Mouse (Mus musculus): ENCODE results near the gene Pet100. TPM values are rescaled to one million over a fixed set of nuclear protein-coding genes. Genes with fewer than 3 reads are reported as not detected.

The Pet100 gene
- total and polyA plus RNA-seq, 2 experiments from 2014 or later: 14.4 to 121 TPM

DNA sequence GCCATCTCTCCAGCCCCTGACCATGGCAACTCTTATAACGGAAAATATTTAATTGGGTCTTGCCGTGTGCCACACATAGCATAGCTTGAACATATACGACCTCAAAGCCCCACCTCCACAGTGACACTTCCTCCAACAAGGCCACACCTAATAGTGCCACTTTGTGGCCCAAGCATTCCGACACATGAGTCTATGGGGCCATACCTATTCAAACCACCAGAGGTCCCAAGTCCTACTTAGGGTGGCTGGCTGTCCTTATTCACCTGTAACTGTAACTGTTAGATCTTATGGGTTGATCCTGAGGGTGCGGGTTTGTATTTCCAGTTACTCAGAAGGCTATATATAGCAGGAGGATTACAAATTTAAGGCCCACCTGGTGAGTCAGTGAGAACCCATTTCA, 6.7 kb downstream of the Pet100 start:
- ATAC-seq (ENCODE audit: insufficient read depth, low read depth): no peak
- 27% methylated on average over 5 of the region's 5 CpGs for WGBS

DNA sequence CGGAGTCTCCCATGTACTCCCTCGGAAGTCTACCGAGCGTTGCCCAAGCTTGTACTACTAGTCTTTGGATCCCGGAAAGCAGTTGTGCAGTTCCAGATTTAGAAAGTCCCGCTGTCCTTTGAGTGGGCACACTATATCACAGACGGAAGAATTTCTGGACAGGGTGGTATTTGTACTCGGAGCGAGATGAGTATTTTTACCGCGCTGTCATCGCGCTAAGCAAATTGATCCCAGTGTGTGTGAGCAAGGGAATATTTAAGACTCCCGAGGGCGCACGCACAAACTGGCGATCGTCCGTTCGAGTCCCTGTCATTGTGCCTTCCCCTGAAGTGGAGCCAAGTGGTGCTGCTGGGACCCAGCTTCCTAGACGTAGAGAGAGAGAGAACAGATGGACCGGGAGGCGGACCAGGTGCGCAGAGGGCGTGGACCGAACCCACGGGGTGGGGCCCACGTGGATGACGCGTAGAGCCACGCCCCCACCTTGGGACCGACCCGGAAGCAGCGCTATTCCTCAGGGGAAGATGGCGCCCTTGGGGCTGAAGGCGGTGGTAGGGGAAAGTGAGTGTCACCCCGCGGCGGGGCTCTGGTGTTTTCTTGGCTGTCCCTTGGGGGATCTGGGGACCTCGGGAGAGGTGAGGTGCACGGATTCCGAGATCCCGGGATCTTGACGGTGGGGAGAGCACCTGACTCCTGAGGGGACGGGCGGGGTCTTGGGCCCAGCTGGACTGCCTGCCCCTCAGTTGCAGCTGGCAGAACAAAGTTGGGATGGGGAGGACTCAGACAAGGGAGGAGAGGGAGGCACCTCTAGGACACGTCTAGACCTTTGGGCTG, 9.5 kb downstream of the Pet100 start, which contains the start of gene Stxbp2:
Gene Stxbp2, plus strand, starts transcription at position 309 of the 831 bp plus-strand sequence.
- ATAC-seq (ENCODE audit: insufficient read depth, low read depth) (peak; percentile 84), DNase-seq (ENCODE audit: low spot score) (peak; percentile 25)
- Histone ChIP-seq H3K27ac (ENCODE audit: low read depth) (no peak within 1 kb of the TSS), H3K4me2 (ENCODE audit: low read depth, low read length) (peak within 1 kb of the TSS; percentile 76), H3K36me3 (replicated peaks; ENCODE audit: control insufficient read depth, insufficient read depth, low read length) (no peaks in the 10 kb centered on the region), H3K4me1 (ENCODE audit: control insufficient read depth, insufficient read depth) (0 out of 2 replicates have a peak, but pooled peaks cover 7% of the 10 kb centered on the region), H3K4me3 (ENCODE audit: low read depth, low read length) (peak within 1 kb of the TSS; percentile 55), H3K27me3 (ENCODE audit: control insufficient read depth, insufficient read depth, low read length) (no peaks in the 10 kb centered on the region), H3K9ac (replicated peaks; ENCODE audit: low read depth, low read length) (peak within 1 kb of the TSS; percentile 56), H3K9me3 (replicated peaks; ENCODE audit: control insufficient read depth, low read length) (no peaks in the 10 kb centered on the region)
- TF ChIP-seq CTCF (IDR thresholded peaks at IDR 0.05; ENCODE audit: low read depth) (no peak), EP300 (IDR thresholded peaks at IDR 0.05; ENCODE audit: low read depth) (no peak)
- 3% methylated on average over 47 of the region's 47 CpGs for WGBS

More for the DNA sequence above, 6.7 kb downstream of the Pet100 start:
- Histone ChIP-seq H3K9me3 (replicated peaks; ENCODE audit: control insufficient read depth, low read length) (no peaks in the 10 kb centered on the region), H3K9ac (replicated peaks; ENCODE audit: low read depth, low read length) (no peak overlapping the region), H3K27ac (ENCODE audit: low read depth) (no peak overlapping the region), H3K4me2 (ENCODE audit: low read depth, low read length) (no peak overlapping the region), H3K4me1 (ENCODE audit: control insufficient read depth, insufficient read depth) (0 out of 2 replicates have a peak, but pooled peaks cover 7% of the 10 kb centered on the region), H3K4me3 (ENCODE audit: low read depth, low read length) (no peak overlapping the region), H3K36me3 (replicated peaks; ENCODE audit: control insufficient read depth, insufficient read depth, low read length) (no peaks in the 10 kb centered on the region), H3K27me3 (ENCODE audit: control insufficient read depth, insufficient read depth, low read length) (no peaks in the 10 kb centered on the region)
- DNase-seq (ENCODE audit: low spot score): peak; percentile 32
- TF ChIP-seq CTCF (IDR thresholded peaks at IDR 0.05; ENCODE audit: low read depth): peak; percentile 58
- no peak for TF ChIP-seq EP300 (IDR thresholded peaks at IDR 0.05; ENCODE audit: low read depth)

DNA sequence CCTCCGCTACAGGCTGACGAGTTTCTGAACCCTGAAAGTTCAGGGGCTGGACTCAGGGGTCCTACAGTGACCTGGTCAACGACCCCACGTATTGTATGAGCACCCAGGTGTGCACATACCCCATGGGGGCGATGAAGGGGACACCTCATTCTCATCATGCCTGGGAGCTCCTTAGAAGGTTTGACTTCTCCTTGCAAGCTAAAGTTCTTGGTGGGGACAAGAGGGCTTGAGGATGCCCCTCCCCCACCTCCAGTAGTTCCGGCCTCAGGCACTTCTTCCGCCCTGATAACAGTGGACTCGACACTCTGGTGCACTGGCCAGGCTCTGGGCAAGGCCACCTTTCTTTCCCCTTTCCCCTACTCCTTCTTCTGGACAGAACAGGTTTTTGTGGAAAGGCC, 10.1 kb downstream of the Pet100 start:
- Histone ChIP-seq H3K27ac (ENCODE audit: low read depth) (no peak overlapping the region), H3K27me3 (ENCODE audit: control insufficient read depth, insufficient read depth, low read length) (no peaks in the 10 kb centered on the region), H3K4me3 (ENCODE audit: low read depth, low read length) (peak overlapping the region; percentile 55), H3K4me2 (ENCODE audit: low read depth, low read length) (peak overlapping the region; percentile 76), H3K4me1 (ENCODE audit: control insufficient read depth, insufficient read depth) (0 out of 2 replicates have a peak, but pooled peaks cover 7% of the 10 kb centered on the region), H3K9me3 (replicated peaks; ENCODE audit: control insufficient read depth, low read length) (no peaks in the 10 kb centered on the region), H3K36me3 (replicated peaks; ENCODE audit: control insufficient read depth, insufficient read depth, low read length) (no peaks in the 10 kb centered on the region), H3K9ac (replicated peaks; ENCODE audit: low read depth, low read length) (peak overlapping the region; percentile 56)
- no peak for TF ChIP-seq EP300 (IDR thresholded peaks at IDR 0.05; ENCODE audit: low read depth)
- no peak for TF ChIP-seq CTCF (IDR thresholded peaks at IDR 0.05; ENCODE audit: low read depth)
- DNase-seq (ENCODE audit: low spot score) (no peak), ATAC-seq (ENCODE audit: insufficient read depth, low read depth) (no peak)
- 11% methylated on average over 8 of the region's 8 CpGs for WGBS

DNA sequence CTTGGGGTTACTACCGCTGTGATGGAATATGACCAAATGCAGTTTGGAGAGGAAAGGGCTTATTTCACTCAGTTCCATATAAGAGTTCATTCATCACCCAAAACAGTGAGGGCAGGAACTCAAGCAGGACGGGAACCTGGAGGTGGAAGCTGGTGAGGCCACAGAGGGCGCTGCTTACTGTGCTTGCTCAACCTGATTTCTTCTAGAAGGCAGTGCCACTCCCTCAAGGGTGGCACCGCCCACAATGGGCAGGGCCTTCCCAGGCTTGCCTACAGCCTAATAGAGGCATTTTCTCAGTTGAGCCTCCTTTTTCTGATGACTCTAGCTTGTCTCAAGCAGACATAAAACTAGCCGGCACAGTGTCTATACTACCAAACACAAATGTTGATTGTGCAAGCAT, 24.5 kb downstream of the Pet100 start:
- no peak overlapping the region for H3K27ac ChIP-seq (ENCODE audit: low read depth)
- DNase-seq (ENCODE audit: low spot score) (no peak), ATAC-seq (ENCODE audit: insufficient read depth, low read depth) (no peak)
- no peak overlapping the region for H3K9ac ChIP-seq (replicated peaks; ENCODE audit: low read depth, low read length)
- H3K4me2 ChIP-seq (ENCODE audit: low read depth, low read length): no peak overlapping the region
- no peaks in the 10 kb centered on the region for H3K9me3 ChIP-seq (replicated peaks; ENCODE audit: control insufficient read depth, low read length)
- H3K36me3 ChIP-seq (replicated peaks; ENCODE audit: control insufficient read depth, insufficient read depth, low read length): no peaks in the 10 kb centered on the region
- 18% methylated on average over 5 of the region's 5 CpGs for WGBS
- H3K27me3 ChIP-seq (ENCODE audit: control insufficient read depth, insufficient read depth, low read length): no peaks in the 10 kb centered on the region
- no peaks in the 10 kb centered on the region for H3K4me1 ChIP-seq (ENCODE audit: control insufficient read depth, insufficient read depth)
- TF ChIP-seq EP300 (IDR thresholded peaks at IDR 0.05; ENCODE audit: low read depth) (no peak), CTCF (IDR thresholded peaks at IDR 0.05; ENCODE audit: low read depth) (no peak)
- H3K4me3 ChIP-seq (ENCODE audit: low read depth, low read length): no peak overlapping the region

DNA sequence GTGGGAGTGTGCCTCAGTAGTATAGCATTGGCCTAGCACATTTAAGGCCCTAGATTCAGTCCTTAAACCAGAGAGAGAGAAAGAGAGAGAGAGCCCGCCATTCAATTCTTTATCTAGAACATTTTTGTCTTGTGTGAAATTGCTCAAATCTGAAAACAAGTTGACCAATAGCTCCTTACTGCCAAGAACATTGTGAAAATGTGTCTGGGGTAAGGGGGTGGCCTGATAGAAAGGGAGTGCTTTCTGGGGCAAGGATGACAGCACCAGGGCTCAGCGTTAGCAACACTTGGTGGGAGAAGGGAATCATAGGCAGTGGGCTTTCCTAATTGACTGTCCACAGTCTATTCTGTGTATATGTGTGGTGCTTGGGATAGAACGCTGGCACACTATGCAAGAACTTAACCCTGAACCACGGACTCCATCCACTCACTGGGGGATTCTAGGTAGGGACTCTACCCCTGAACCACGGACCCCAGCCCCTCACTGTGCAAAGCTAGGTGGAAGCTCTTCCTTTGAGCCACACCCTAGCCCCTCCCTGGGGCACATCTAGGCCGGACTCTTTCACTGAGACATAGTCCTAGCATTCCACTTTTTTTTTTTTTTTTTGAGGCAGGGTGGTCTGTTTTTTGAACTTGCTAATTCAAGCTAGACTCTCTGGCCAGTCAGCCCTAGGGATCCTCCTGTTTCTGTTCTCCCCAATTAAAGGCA, 25.6 kb downstream of the Pet100 start:
- ATAC-seq (ENCODE audit: insufficient read depth, low read depth) (no peak), DNase-seq (ENCODE audit: low spot score) (no peak)
- H3K9me3 ChIP-seq (replicated peaks; ENCODE audit: control insufficient read depth, low read length): no peaks in the 10 kb centered on the region
- no peak overlapping the region for H3K9ac ChIP-seq (replicated peaks; ENCODE audit: low read depth, low read length)
- 83% methylated on average over 6 of the region's 6 CpGs for WGBS
- H3K27me3 ChIP-seq (ENCODE audit: control insufficient read depth, insufficient read depth, low read length): no peaks in the 10 kb centered on the region
- TF ChIP-seq CTCF (IDR thresholded peaks at IDR 0.05; ENCODE audit: low read depth) (no peak), EP300 (IDR thresholded peaks at IDR 0.05; ENCODE audit: low read depth) (no peak)
- H3K36me3 ChIP-seq (replicated peaks; ENCODE audit: control insufficient read depth, insufficient read depth, low read length): no peaks in the 10 kb centered on the region
- no peak overlapping the region for H3K27ac ChIP-seq (ENCODE audit: low read depth)
- H3K4me1 ChIP-seq (ENCODE audit: control insufficient read depth, insufficient read depth): no peaks in the 10 kb centered on the region
- H3K4me2 ChIP-seq (ENCODE audit: low read depth, low read length): no peak overlapping the region
- H3K4me3 ChIP-seq (ENCODE audit: low read depth, low read length): no peak overlapping the region
